ENCODE assay signal across 7 mouse cellular contexts in genomic region chr1:152807619-152808391, GRCm38 (mm10). TPM values are rescaled to one million over a fixed set of nuclear protein-coding genes. Genes with fewer than 3 reads are reported as not detected.
DNase-seq lines count a peak whose midpoint lies in the region; ATAC-seq and TF ChIP-seq lines count a peak whose summit lies in the region.

No protein-coding gene starts in this region.

- TF ChIP-seq CTCF in stomach, postnatal 0 days (IDR thresholded peaks at IDR 0.05; ENCODE audit: low read depth): no peak

- no peak for ATAC-seq in neural tube, embryonic 11.5 days (ENCODE audit: insufficient read depth, low FRiP score, low TSS enrichment)
- ATAC-seq in neural tube, embryonic 15.5 days (ENCODE audit: low FRiP score): no peak
- ATAC-seq in embryonic facial prominence, embryonic 15.5 days (ENCODE audit: insufficient number of reproducible peaks, low FRiP score, low TSS enrichment, low read depth): 0 out of 2 replicates have a peak, but pooled peaks have one; percentile 35
- 0 out of 2 replicates have a peak, but pooled peaks have one; percentile 29 for ATAC-seq in stomach, postnatal 0 days (ENCODE audit: low FRiP score, low TSS enrichment)
- ATAC-seq in midbrain, embryonic 16.5 days: no peak
- ATAC-seq in forebrain, embryonic 13.5 days: no peak

- no peak for TF ChIP-seq EP300 in stomach, postnatal 0 days (optimal IDR thresholded peaks at IDR 0.05)

- H3K4me1 ChIP-seq in neural tube, embryonic 11.5 days (ENCODE audit: control insufficient read depth, insufficient read depth, low read length): no peaks in the 10 kb centered on the region
- H3K4me1 ChIP-seq in neural tube, embryonic 15.5 days: no peaks in the 10 kb centered on the region
- H3K4me1 ChIP-seq in embryonic facial prominence, embryonic 15.5 days: 0 out of 2 replicates have a peak, but pooled peaks cover 9% of the 10 kb centered on the region
- H3K4me1 ChIP-seq in stomach, postnatal 0 days (replicated peaks; ENCODE audit: control insufficient read depth, insufficient read depth): no peaks in the 10 kb centered on the region
- H3K4me1 ChIP-seq in midbrain, embryonic 16.5 days (ENCODE audit: control insufficient read depth, insufficient read depth, low read length): no peaks in the 10 kb centered on the region
- peaks cover 25% of the 10 kb centered on the region for H3K4me1 ChIP-seq in forebrain, embryonic 13.5 days

- H3K9me3 ChIP-seq in neural tube, embryonic 11.5 days (ENCODE audit: control insufficient read depth, low read length): no peaks in the 10 kb centered on the region
- H3K9me3 ChIP-seq in neural tube, embryonic 15.5 days (replicated peaks): no peaks in the 10 kb centered on the region
- H3K9me3 ChIP-seq in embryonic facial prominence, embryonic 15.5 days (replicated peaks): no peaks in the 10 kb centered on the region
- H3K9me3 ChIP-seq in stomach, postnatal 0 days (ENCODE audit: control insufficient read depth, low read length): no peaks in the 10 kb centered on the region
- no peaks in the 10 kb centered on the region for H3K9me3 ChIP-seq in midbrain, embryonic 16.5 days (replicated peaks; ENCODE audit: control insufficient read depth, low read length, poor library complexity, severe bottlenecking)
- H3K9me3 ChIP-seq in forebrain, embryonic 13.5 days (replicated peaks): no peaks in the 10 kb centered on the region

- H3K27me3 ChIP-seq in neural tube, embryonic 11.5 days (ENCODE audit: control insufficient read depth, insufficient read depth, low read length): no peaks in the 10 kb centered on the region
- H3K27me3 ChIP-seq in neural tube, embryonic 15.5 days (replicated peaks): no peaks in the 10 kb centered on the region
- no peaks in the 10 kb centered on the region for H3K27me3 ChIP-seq in embryonic facial prominence, embryonic 15.5 days
- H3K27me3 ChIP-seq in stomach, postnatal 0 days (ENCODE audit: control insufficient read depth, insufficient read depth, low read length): no peaks in the 10 kb centered on the region
- no peaks in the 10 kb centered on the region for H3K27me3 ChIP-seq in midbrain, embryonic 16.5 days (ENCODE audit: control insufficient read depth, insufficient read depth, low read depth, low read length)
- H3K27me3 ChIP-seq in forebrain, embryonic 13.5 days: no peaks in the 10 kb centered on the region

- 69% methylated on average over 18 of the region's 18 CpGs for WGBS in neural tube, embryonic 11.5 days
- WGBS in neural tube, embryonic 15.5 days: 60% methylated on average over 18 of the region's 18 CpGs
- WGBS in embryonic facial prominence, embryonic 15.5 days: 53% methylated on average over 18 of the region's 18 CpGs
- WGBS in stomach, postnatal 0 days: 63% methylated on average over 18 of the region's 18 CpGs
- 85% methylated on average over 18 of the region's 18 CpGs for WGBS in midbrain, embryonic 16.5 days
- WGBS in forebrain, embryonic 13.5 days: 76% methylated on average over 18 of the region's 18 CpGs

- H3K4me2 ChIP-seq in neural tube, embryonic 11.5 days (ENCODE audit: low read depth): no peak overlapping the region
- H3K4me2 ChIP-seq in neural tube, embryonic 15.5 days: no peak overlapping the region
- H3K4me2 ChIP-seq in embryonic facial prominence, embryonic 15.5 days (replicated peaks): no peak overlapping the region
- H3K4me2 ChIP-seq in stomach, postnatal 0 days (replicated peaks; ENCODE audit: low read depth): peak overlapping the region; percentile 20; the same call in 1 of the 2 replicates
- no peak overlapping the region for H3K4me2 ChIP-seq in midbrain, embryonic 16.5 days (ENCODE audit: low read length)
- no peak overlapping the region for H3K4me2 ChIP-seq in forebrain, embryonic 13.5 days

- H3K4me3 ChIP-seq in neural tube, embryonic 11.5 days (ENCODE audit: low read depth, low read length): no peak overlapping the region
- H3K4me3 ChIP-seq in neural tube, embryonic 15.5 days (replicated peaks): no peak overlapping the region
- H3K4me3 ChIP-seq in embryonic facial prominence, embryonic 15.5 days (replicated peaks): no peak overlapping the region
- H3K4me3 ChIP-seq in stomach, postnatal 0 days (ENCODE audit: low read depth, low read length): no peak overlapping the region
- no peak overlapping the region for H3K4me3 ChIP-seq in midbrain, embryonic 16.5 days (ENCODE audit: low read depth, low read length)
- no peak overlapping the region for H3K4me3 ChIP-seq in forebrain, embryonic 13.5 days

- DNase-seq in neural tube, embryonic 11.5 days (ENCODE audit: low spot score): peak; percentile 6
- DNase-seq in lung, postnatal 25 days (ENCODE audit: low spot score): peak; percentile 57
- DNase-seq in stomach, postnatal 0 days (ENCODE audit: low spot score): no peak

- no peak overlapping the region for H3K27ac ChIP-seq in neural tube, embryonic 11.5 days (ENCODE audit: low read depth, low read length)
- no peak overlapping the region for H3K27ac ChIP-seq in neural tube, embryonic 15.5 days (replicated peaks)
- H3K27ac ChIP-seq in embryonic facial prominence, embryonic 15.5 days (replicated peaks): no peak overlapping the region
- H3K27ac ChIP-seq in stomach, postnatal 0 days (replicated peaks): 0 out of 2 replicates have a peak overlapping the region, but pooled peaks have one; percentile 35
- no peak overlapping the region for H3K27ac ChIP-seq in midbrain, embryonic 16.5 days (ENCODE audit: low read length)
- no peak overlapping the region for H3K27ac ChIP-seq in forebrain, embryonic 13.5 days

- H3K9ac ChIP-seq in neural tube, embryonic 11.5 days (ENCODE audit: low read length): no peak overlapping the region
- no peak overlapping the region for H3K9ac ChIP-seq in neural tube, embryonic 15.5 days (replicated peaks)
- no peak overlapping the region for H3K9ac ChIP-seq in embryonic facial prominence, embryonic 15.5 days
- H3K9ac ChIP-seq in stomach, postnatal 0 days (ENCODE audit: low read length): no peak overlapping the region
- H3K9ac ChIP-seq in midbrain, embryonic 16.5 days (ENCODE audit: low read depth, low read length): no peak overlapping the region
- no peak overlapping the region for H3K9ac ChIP-seq in forebrain, embryonic 13.5 days

- H3K36me3 ChIP-seq in neural tube, embryonic 11.5 days (ENCODE audit: control insufficient read depth, insufficient read depth, low read length): no peaks in the 10 kb centered on the region
- no peaks in the 10 kb centered on the region for H3K36me3 ChIP-seq in neural tube, embryonic 15.5 days
- no peaks in the 10 kb centered on the region for H3K36me3 ChIP-seq in embryonic facial prominence, embryonic 15.5 days
- H3K36me3 ChIP-seq in stomach, postnatal 0 days (ENCODE audit: control insufficient read depth, insufficient read depth, low read length): no peaks in the 10 kb centered on the region
- H3K36me3 ChIP-seq in midbrain, embryonic 16.5 days (ENCODE audit: control insufficient read depth, insufficient read depth, low read length): no peaks in the 10 kb centered on the region
- H3K36me3 ChIP-seq in forebrain, embryonic 13.5 days (ENCODE audit: poor library complexity, severe bottlenecking): no peaks in the 10 kb centered on the region

RNA-seq across cellular contexts. Expression of gene Ncf2, which starts 7.8 kb away (rescaled TPM):
- 3.8 and 5.9 TPM in 2 replicates for polyA plus RNA-seq in neural tube, embryonic 11.5 days (2014; fragmentation: Nextera tagmentation; extraction: Ambion mirVana)
- polyA plus RNA-seq in neural tube, embryonic 15.5 days (2015; fragmentation: Nextera tagmentation; extraction: Ambion mirVana): 3.4 and 6.2 TPM in 2 replicates
- polyA plus RNA-seq in embryonic facial prominence, embryonic 15.5 days (2015; fragmentation: Nextera tagmentation; extraction: Ambion mirVana): 6.5 and 6.7 TPM in 2 replicates
- polyA plus RNA-seq in stomach, postnatal 0 days (2015; fragmentation: Nextera tagmentation; extraction: Ambion mirVana): 2.5 and 2.6 TPM in 2 replicates
- 1.9 and 2.3 TPM in 2 replicates for polyA plus RNA-seq in midbrain, embryonic 16.5 days (2015; fragmentation: Nextera tagmentation; extraction: Ambion mirVana)
- 1.9 and 2.3 TPM in 2 replicates for polyA plus RNA-seq in forebrain, embryonic 13.5 days (2015; fragmentation: Nextera tagmentation; extraction: Ambion mirVana)

RNA-seq across cellular contexts. Expression of gene Arpc5, which starts 41.5 kb away (rescaled TPM):
- 297 and 303 TPM in 2 replicates for polyA plus RNA-seq in neural tube, embryonic 11.5 days (2014; fragmentation: Nextera tagmentation; extraction: Ambion mirVana)
- 248 and 252 TPM in 2 replicates for polyA plus RNA-seq in neural tube, embryonic 15.5 days (2015; fragmentation: Nextera tagmentation; extraction: Ambion mirVana)
- 249 and 256 TPM in 2 replicates for polyA plus RNA-seq in embryonic facial prominence, embryonic 15.5 days (2015; fragmentation: Nextera tagmentation; extraction: Ambion mirVana)
- polyA plus RNA-seq in stomach, postnatal 0 days (2015; fragmentation: Nextera tagmentation; extraction: Ambion mirVana): 350 and 355 TPM in 2 replicates
- 380 and 393 TPM in 2 replicates for polyA plus RNA-seq in midbrain, embryonic 16.5 days (2015; fragmentation: Nextera tagmentation; extraction: Ambion mirVana)
- polyA plus RNA-seq in forebrain, embryonic 13.5 days (2015; fragmentation: Nextera tagmentation; extraction: Ambion mirVana): 299 and 312 TPM in 2 replicates

RNA-seq across cellular contexts. Expression of gene Rgl1, which starts 41.7 kb away (rescaled TPM):
- polyA plus RNA-seq in neural tube, embryonic 11.5 days (2014; fragmentation: Nextera tagmentation; extraction: Ambion mirVana): 31.8 and 34.8 TPM in 2 replicates
- polyA plus RNA-seq in neural tube, embryonic 15.5 days (2015; fragmentation: Nextera tagmentation; extraction: Ambion mirVana): 18.8 and 24.2 TPM in 2 replicates
- 36.3 and 38.0 TPM in 2 replicates for polyA plus RNA-seq in embryonic facial prominence, embryonic 15.5 days (2015; fragmentation: Nextera tagmentation; extraction: Ambion mirVana)
- polyA plus RNA-seq in stomach, postnatal 0 days (2015; fragmentation: Nextera tagmentation; extraction: Ambion mirVana): 21.0 and 23.0 TPM in 2 replicates
- polyA plus RNA-seq in midbrain, embryonic 16.5 days (2015; fragmentation: Nextera tagmentation; extraction: Ambion mirVana): 13.3 and 13.9 TPM in 2 replicates
- polyA plus RNA-seq in forebrain, embryonic 13.5 days (2015; fragmentation: Nextera tagmentation; extraction: Ambion mirVana): 15.8 and 18.5 TPM in 2 replicates

RNA-seq across cellular contexts. Expression of gene Apobec4, which starts 57.5 kb away (rescaled TPM):
- polyA plus RNA-seq in neural tube, embryonic 11.5 days (2014; fragmentation: Nextera tagmentation; extraction: Ambion mirVana): not detected in 2 replicates
- polyA plus RNA-seq in neural tube, embryonic 15.5 days (2015; fragmentation: Nextera tagmentation; extraction: Ambion mirVana): 0.09 TPM in 1 of 2 replicates, not detected in the other
- 0.34 and 0.37 TPM in 2 replicates for polyA plus RNA-seq in embryonic facial prominence, embryonic 15.5 days (2015; fragmentation: Nextera tagmentation; extraction: Ambion mirVana)
- not detected in 2 replicates for polyA plus RNA-seq in stomach, postnatal 0 days (2015; fragmentation: Nextera tagmentation; extraction: Ambion mirVana)
- polyA plus RNA-seq in midbrain, embryonic 16.5 days (2015; fragmentation: Nextera tagmentation; extraction: Ambion mirVana): not detected in 2 replicates
- 0.14 TPM in 1 of 2 replicates, not detected in the other for polyA plus RNA-seq in forebrain, embryonic 13.5 days (2015; fragmentation: Nextera tagmentation; extraction: Ambion mirVana)

Comparison
In these comparisons a context has a peak if more than half of its experiments do, and no peak if none do; other contexts are left out.
1. ATAC-seq: peak in embryonic facial prominence, embryonic 15.5 days (single experiment) and stomach, postnatal 0 days (single experiment); none in neural tube, embryonic 11.5 days (single experiment), neural tube, embryonic 15.5 days (single experiment), midbrain, embryonic 16.5 days (single experiment) and forebrain, embryonic 13.5 days (single experiment).